Mouse (Mus musculus): ENCODE data around the gene Tanc2. TPM values are rescaled to one million over a fixed set of nuclear protein-coding genes. Genes with fewer than 3 reads are reported as not detected.

Tanc2 gene
- polyA plus RNA-seq, 1 experiment from 2014 or later: 7.1 TPM

DNA sequence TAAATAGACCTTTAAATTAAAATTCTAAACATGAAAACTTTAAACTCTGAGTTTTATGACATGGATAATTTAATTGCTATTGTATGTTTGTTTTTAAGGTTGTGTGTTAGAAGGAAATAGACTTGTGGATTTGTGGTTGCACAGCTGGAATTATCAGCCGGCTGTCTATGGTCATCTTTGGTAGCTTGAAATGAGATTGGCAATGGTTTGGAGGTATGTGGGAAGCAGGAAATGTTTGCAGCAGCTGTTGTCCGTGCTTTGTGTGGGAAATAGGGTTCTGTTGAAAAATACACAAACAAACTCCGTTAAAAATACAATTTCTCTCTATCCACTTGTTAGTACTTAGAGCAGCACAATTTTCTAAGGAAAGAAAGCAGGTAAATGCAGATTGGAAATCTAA is 215.0 kb downstream of the Tanc2 start:
- no peak overlapping the region for H3K9ac ChIP-seq (replicated peaks; ENCODE audit: low read length)
- no peaks in the 10 kb centered on the region for H3K36me3 ChIP-seq (ENCODE audit: insufficient read depth, low read length)
- H3K4me2 ChIP-seq (replicated peaks; ENCODE audit: low read depth, low read length): no peak overlapping the region
- H3K9me3 ChIP-seq (ENCODE audit: low read length): no peaks in the 10 kb centered on the region
- no peak for ATAC-seq (ENCODE audit: low FRiP score, low TSS enrichment)
- no peaks in the 10 kb centered on the region for H3K4me1 ChIP-seq (ENCODE audit: insufficient read depth, low read length)
- H3K27me3 ChIP-seq (ENCODE audit: insufficient read depth, low read length): no peaks in the 10 kb centered on the region
- WGBS: 73% methylated on average over 3 of the region's 3 CpGs
- no peak overlapping the region for H3K27ac ChIP-seq (ENCODE audit: low read length)
- no peak overlapping the region for H3K4me3 ChIP-seq (ENCODE audit: low read length)

DNA sequence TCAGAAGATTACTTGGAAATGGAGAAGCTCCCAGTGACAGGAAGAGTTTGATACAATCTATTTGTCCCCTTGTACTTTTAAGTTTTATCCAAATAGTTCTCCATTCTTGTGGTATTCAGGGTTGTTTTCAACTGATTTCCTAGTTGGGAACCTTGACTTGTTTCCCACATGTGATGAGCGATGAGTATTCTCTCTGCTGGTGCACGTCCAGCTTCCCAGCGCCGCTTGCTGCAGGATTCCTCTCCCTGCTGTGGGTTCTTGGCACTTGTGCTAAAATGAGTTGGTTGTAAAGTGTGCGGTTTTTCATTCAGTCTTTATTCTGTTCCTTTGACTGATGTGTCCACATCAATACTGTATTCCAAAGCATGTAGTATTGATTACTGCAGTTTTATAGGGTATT is 217.3 kb downstream of the Tanc2 start:
- Histone ChIP-seq H3K9ac (replicated peaks; ENCODE audit: low read length) (no peak overlapping the region), H3K27me3 (ENCODE audit: insufficient read depth, low read length) (no peaks in the 10 kb centered on the region), H3K4me3 (ENCODE audit: low read length) (no peak overlapping the region), H3K4me2 (replicated peaks; ENCODE audit: low read depth, low read length) (no peak overlapping the region), H3K27ac (ENCODE audit: low read length) (no peak overlapping the region), H3K9me3 (ENCODE audit: low read length) (no peaks in the 10 kb centered on the region), H3K4me1 (ENCODE audit: insufficient read depth, low read length) (no peaks in the 10 kb centered on the region), H3K36me3 (ENCODE audit: insufficient read depth, low read length) (no peaks in the 10 kb centered on the region)
- ATAC-seq (ENCODE audit: low FRiP score, low TSS enrichment): no peak
- WGBS: 93% methylated on average over 5 of the region's 5 CpGs

DNA sequence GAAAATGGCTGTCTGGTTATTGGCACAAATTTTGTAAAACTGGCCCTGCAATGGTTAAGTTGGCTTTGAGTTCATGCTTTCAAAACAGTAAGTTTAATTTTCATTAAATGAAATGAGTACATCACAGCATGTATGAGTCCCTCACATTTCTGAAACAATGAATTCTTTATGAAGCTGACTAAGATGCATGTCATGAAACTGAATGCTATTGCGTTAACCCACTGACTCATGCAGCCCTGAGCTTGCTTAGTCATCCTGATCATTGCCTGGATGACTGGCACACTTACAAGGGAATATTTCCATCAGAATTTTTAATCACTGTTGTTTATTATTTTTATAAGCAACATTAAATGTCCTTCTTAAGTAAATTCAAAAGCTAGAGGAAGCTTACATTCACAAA is 233.5 kb downstream of the Tanc2 start:
- no peak overlapping the region for H3K4me3 ChIP-seq (ENCODE audit: low read length)
- no peak overlapping the region for H3K27ac ChIP-seq (ENCODE audit: low read length)
- no peaks in the 10 kb centered on the region for H3K27me3 ChIP-seq (ENCODE audit: insufficient read depth, low read length)
- no peaks in the 10 kb centered on the region for H3K9me3 ChIP-seq (ENCODE audit: low read length)
- no peak for ATAC-seq (ENCODE audit: low FRiP score, low TSS enrichment)
- H3K36me3 ChIP-seq (ENCODE audit: insufficient read depth, low read length): no peaks in the 10 kb centered on the region
- WGBS: 66% methylated on average over 1 of the region's 1 CpGs
- H3K9ac ChIP-seq (replicated peaks; ENCODE audit: low read length): no peak overlapping the region
- H3K4me1 ChIP-seq (ENCODE audit: insufficient read depth, low read length): no peaks in the 10 kb centered on the region
- no peak overlapping the region for H3K4me2 ChIP-seq (replicated peaks; ENCODE audit: low read depth, low read length)

DNA sequence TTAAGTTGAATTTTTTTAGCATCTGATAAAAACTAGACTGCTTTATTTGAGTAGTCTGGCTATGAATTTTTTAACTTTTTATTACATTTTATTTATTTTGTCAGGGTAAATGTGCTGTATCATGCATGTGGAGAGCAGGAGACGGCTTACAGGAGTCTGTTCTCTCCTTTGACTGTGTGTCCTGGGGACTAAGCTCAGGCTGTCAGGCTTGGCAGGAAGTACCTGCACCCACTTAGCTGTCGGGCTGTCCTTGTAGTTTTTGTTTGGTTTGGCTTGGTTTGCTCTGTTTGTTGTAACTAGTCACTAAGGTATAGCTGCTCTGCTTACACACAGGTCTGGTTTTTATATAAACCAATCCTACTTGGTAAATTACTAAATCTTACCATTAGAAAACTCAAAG is 234.0 kb downstream of the Tanc2 start:
- H3K9me3 ChIP-seq (ENCODE audit: low read length): no peaks in the 10 kb centered on the region
- no peak for ATAC-seq (ENCODE audit: low FRiP score, low TSS enrichment)
- H3K4me2 ChIP-seq (replicated peaks; ENCODE audit: low read depth, low read length): no peak overlapping the region
- 57% methylated on average over 2 of the region's 2 CpGs for WGBS
- H3K9ac ChIP-seq (replicated peaks; ENCODE audit: low read length): no peak overlapping the region
- no peaks in the 10 kb centered on the region for H3K36me3 ChIP-seq (ENCODE audit: insufficient read depth, low read length)
- H3K27ac ChIP-seq (ENCODE audit: low read length): no peak overlapping the region
- H3K4me1 ChIP-seq (ENCODE audit: insufficient read depth, low read length): no peaks in the 10 kb centered on the region
- H3K27me3 ChIP-seq (ENCODE audit: insufficient read depth, low read length): no peaks in the 10 kb centered on the region
- H3K4me3 ChIP-seq (ENCODE audit: low read length): no peak overlapping the region

DNA sequence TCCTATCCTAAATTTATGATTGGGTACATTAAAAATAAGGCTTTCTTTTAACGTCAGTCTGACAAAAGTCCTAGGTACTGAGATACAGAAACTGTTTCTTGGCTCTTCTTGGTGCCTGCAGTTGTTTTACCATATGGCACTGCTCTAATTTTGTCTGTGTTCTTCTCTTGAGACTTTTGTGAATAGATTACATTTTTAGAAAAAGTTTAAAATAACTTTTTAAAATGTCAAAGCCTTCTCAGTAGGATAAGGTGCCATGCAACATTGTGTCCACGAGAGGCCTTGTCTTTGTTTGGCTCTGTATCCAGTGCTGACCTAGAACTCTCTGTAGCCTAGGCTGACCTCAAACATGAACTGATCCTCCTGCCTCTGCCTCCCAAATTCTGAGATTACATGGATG is 238.4 kb downstream of the Tanc2 start:
- Histone ChIP-seq H3K9me3 (ENCODE audit: low read length) (no peaks in the 10 kb centered on the region), H3K36me3 (ENCODE audit: insufficient read depth, low read length) (no peaks in the 10 kb centered on the region), H3K27ac (ENCODE audit: low read length) (no peak overlapping the region), H3K4me2 (replicated peaks; ENCODE audit: low read depth, low read length) (no peak overlapping the region), H3K4me3 (ENCODE audit: low read length) (no peak overlapping the region), H3K27me3 (ENCODE audit: insufficient read depth, low read length) (no peaks in the 10 kb centered on the region), H3K9ac (replicated peaks; ENCODE audit: low read length) (no peak overlapping the region), H3K4me1 (ENCODE audit: insufficient read depth, low read length) (no peaks in the 10 kb centered on the region)
- no peak for ATAC-seq (ENCODE audit: low FRiP score, low TSS enrichment)
- 83% methylated on average over 2 of the region's 2 CpGs for WGBS

DNA sequence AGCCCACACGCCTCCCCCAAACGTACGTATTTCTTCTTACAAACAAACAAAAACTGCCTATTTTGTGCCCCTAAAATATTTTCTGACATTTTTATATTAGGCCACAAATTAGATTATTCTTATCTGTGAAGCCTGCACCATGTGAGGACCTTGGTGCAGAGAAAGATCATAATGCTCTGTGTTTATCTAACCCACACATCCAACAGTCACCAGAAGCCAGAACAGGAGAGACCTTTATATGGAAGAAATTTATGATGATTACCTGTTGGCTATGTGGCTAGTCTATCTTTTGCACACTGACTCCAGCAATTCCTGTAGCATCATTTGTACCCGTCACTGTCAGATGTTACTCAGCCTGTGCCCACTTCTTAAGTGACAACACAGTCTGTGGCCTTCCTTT is 245.4 kb downstream of the Tanc2 start:
- WGBS: 89% methylated on average over 4 of the region's 4 CpGs
- Histone ChIP-seq H3K4me2 (replicated peaks; ENCODE audit: low read depth, low read length) (no peak overlapping the region), H3K4me1 (ENCODE audit: insufficient read depth, low read length) (no peaks in the 10 kb centered on the region), H3K27ac (ENCODE audit: low read length) (no peak overlapping the region), H3K27me3 (ENCODE audit: insufficient read depth, low read length) (no peaks in the 10 kb centered on the region), H3K36me3 (ENCODE audit: insufficient read depth, low read length) (no peaks in the 10 kb centered on the region), H3K9me3 (ENCODE audit: low read length) (no peaks in the 10 kb centered on the region), H3K9ac (replicated peaks; ENCODE audit: low read length) (no peak overlapping the region), H3K4me3 (ENCODE audit: low read length) (no peak overlapping the region)
- ATAC-seq (ENCODE audit: low FRiP score, low TSS enrichment): no peak

DNA sequence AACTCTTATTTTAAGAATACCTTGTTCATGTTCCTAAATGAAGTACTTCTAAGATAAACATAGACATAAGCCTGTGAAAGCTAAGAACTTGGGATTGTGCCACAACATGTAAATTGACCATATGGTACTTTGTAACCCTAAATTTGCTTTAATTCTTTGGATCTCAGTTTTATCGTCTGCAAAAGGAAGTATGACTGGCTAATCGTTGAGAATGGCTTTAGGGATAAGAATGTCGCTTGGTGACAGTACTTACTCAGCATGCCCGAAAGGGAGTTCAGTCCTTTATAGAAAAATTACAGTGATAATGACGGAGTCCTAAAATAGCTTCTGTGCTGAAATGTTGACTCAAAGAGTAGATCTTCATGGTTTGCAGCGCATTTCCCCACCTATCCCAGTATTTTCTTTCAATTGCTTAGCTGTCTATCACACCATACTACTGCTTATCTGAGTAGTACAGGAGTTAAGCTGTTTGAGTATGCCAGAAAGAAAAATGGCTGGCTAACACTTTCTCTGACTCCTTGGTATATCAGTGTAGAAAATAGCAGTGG is 246.6 kb downstream of the Tanc2 start:
- Histone ChIP-seq H3K4me2 (replicated peaks; ENCODE audit: low read depth, low read length) (no peak overlapping the region), H3K27me3 (ENCODE audit: insufficient read depth, low read length) (no peaks in the 10 kb centered on the region), H3K27ac (ENCODE audit: low read length) (no peak overlapping the region), H3K9me3 (ENCODE audit: low read length) (no peaks in the 10 kb centered on the region), H3K4me3 (ENCODE audit: low read length) (no peak overlapping the region), H3K36me3 (ENCODE audit: insufficient read depth, low read length) (no peaks in the 10 kb centered on the region), H3K9ac (replicated peaks; ENCODE audit: low read length) (no peak overlapping the region), H3K4me1 (ENCODE audit: insufficient read depth, low read length) (no peaks in the 10 kb centered on the region)
- WGBS: 87% methylated on average over 6 of the region's 6 CpGs
- ATAC-seq (ENCODE audit: low FRiP score, low TSS enrichment): no peak

DNA sequence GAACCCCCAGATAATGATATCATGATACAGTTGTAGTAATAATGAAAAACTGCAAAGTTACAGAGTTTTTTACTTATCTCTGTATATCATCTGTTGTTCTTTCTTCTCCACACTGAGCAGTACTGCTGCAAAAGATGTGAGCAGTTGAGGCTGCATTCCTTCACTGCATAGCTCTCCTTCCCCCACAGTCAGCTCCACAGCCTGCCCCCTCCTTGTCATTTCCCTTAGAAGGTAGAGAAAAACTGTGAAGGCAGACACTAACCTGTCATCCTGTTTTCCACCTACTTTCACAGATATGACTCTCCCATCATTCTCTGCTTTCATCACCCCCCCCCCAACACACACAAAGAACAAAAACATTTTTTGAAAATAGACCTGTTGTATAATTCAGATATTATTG is 248.2 kb downstream of the Tanc2 start:
- Histone ChIP-seq H3K36me3 (ENCODE audit: insufficient read depth, low read length) (no peaks in the 10 kb centered on the region), H3K4me2 (replicated peaks; ENCODE audit: low read depth, low read length) (no peak overlapping the region), H3K9me3 (ENCODE audit: low read length) (no peaks in the 10 kb centered on the region), H3K4me1 (ENCODE audit: insufficient read depth, low read length) (no peaks in the 10 kb centered on the region), H3K4me3 (ENCODE audit: low read length) (no peak overlapping the region), H3K27ac (ENCODE audit: low read length) (no peak overlapping the region), H3K9ac (replicated peaks; ENCODE audit: low read length) (no peak overlapping the region), H3K27me3 (ENCODE audit: insufficient read depth, low read length) (no peaks in the 10 kb centered on the region)
- no peak for ATAC-seq (ENCODE audit: low FRiP score, low TSS enrichment)

DNA sequence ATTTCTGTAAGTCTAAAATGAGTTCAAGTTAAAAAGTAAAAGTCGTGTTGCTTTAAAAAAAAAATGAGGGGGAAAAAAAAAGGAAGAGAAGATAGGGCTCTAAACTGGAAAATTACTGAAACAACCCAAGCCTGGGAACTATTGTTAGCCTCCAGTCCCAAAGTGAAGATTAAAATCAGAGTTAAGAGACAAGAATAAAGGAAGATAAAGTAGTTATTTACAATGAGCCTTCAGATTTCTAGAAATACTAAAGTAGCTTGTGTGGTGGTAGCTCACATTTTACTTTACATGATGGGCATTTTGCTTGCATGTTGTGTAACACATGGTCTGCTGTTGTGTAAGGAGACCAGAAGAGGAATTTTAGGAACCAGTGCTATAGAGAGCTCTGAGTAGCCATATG is 256.1 kb downstream of the Tanc2 start:
- Histone ChIP-seq H3K4me1 (ENCODE audit: insufficient read depth, low read length) (no peaks in the 10 kb centered on the region), H3K4me3 (ENCODE audit: low read length) (no peak overlapping the region), H3K9me3 (ENCODE audit: low read length) (no peaks in the 10 kb centered on the region), H3K4me2 (replicated peaks; ENCODE audit: low read depth, low read length) (no peak overlapping the region), H3K27me3 (ENCODE audit: insufficient read depth, low read length) (no peaks in the 10 kb centered on the region), H3K36me3 (ENCODE audit: insufficient read depth, low read length) (no peaks in the 10 kb centered on the region), H3K27ac (ENCODE audit: low read length) (no peak overlapping the region), H3K9ac (replicated peaks; ENCODE audit: low read length) (no peak overlapping the region)
- ATAC-seq (ENCODE audit: low FRiP score, low TSS enrichment): no peak
- WGBS: 86% methylated on average over 1 of the region's 1 CpGs

DNA sequence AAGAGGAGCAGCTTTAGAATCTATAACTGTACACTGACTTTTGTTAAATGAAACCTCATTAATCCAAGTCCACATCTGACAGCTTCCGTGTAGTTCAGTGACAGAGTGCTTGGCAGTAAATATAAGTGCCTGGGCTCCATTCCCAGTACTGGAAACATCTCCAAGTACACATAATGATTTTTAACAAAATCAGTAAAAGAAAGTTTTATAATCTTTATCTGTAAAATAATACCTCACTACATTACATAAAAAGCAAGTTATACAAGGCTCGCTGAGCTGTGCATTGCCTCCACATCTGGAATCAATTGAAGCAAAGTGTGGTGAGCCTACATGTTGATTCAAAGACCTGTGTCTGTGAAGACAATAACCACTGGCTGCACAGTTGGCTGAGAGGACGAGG is 265.7 kb downstream of the Tanc2 start:
- Histone ChIP-seq H3K4me2 (replicated peaks; ENCODE audit: low read depth, low read length) (no peak overlapping the region), H3K27me3 (ENCODE audit: insufficient read depth, low read length) (no peaks in the 10 kb centered on the region), H3K36me3 (ENCODE audit: insufficient read depth, low read length) (0 out of 2 replicates have a peak, but pooled peaks cover 2% of the 10 kb centered on the region), H3K9ac (replicated peaks; ENCODE audit: low read length) (no peak overlapping the region), H3K4me1 (ENCODE audit: insufficient read depth, low read length) (no peaks in the 10 kb centered on the region), H3K27ac (ENCODE audit: low read length) (no peak overlapping the region), H3K9me3 (ENCODE audit: low read length) (no peaks in the 10 kb centered on the region), H3K4me3 (ENCODE audit: low read length) (no peak overlapping the region)
- WGBS: 47% methylated on average over 3 of the region's 3 CpGs
- no peak for ATAC-seq (ENCODE audit: low FRiP score, low TSS enrichment)

DNA sequence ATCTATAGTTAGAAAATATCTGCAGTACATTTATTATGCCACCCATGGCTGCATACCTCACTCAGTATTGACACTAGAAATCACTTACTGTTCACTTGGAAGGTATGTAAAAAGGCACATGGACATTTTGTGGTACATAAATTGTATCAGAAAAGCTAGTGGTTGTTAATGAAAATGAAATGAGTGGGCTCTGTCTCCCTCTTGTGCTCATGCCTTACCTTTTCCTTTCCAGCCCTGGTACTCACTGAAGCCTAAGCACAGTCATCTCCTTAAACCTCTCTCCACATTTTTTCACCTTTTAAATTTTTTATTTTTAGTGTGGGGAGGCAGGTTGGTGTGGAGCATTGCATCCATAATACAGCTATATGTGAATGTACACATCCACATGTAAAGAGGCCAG is 268.3 kb downstream of the Tanc2 start:
- Histone ChIP-seq H3K4me3 (ENCODE audit: low read length) (no peak overlapping the region), H3K9me3 (ENCODE audit: low read length) (no peaks in the 10 kb centered on the region), H3K27me3 (ENCODE audit: insufficient read depth, low read length) (no peaks in the 10 kb centered on the region), H3K36me3 (ENCODE audit: insufficient read depth, low read length) (0 out of 2 replicates have a peak, but pooled peaks cover 2% of the 10 kb centered on the region), H3K27ac (ENCODE audit: low read length) (no peak overlapping the region), H3K4me2 (replicated peaks; ENCODE audit: low read depth, low read length) (no peak overlapping the region), H3K4me1 (ENCODE audit: insufficient read depth, low read length) (no peaks in the 10 kb centered on the region), H3K9ac (replicated peaks; ENCODE audit: low read length) (no peak overlapping the region)
- no peak for ATAC-seq (ENCODE audit: low FRiP score, low TSS enrichment)
